Mouse (Mus musculus) midbrain, embryonic 10.5 days (tissue): Measurements from ENCODE around the gene Olfr872. TPM values are rescaled to one million over a fixed set of nuclear protein-coding genes. Genes with fewer than 3 reads are reported as not detected.
"Not testable (repeated sequence)": the region's sequence is repeated elsewhere in the genome, so short reads cannot be mapped to it uniquely, and the experiment has no call there.

Experiments
- DNase-seq: peaks from one replicate; pipeline ENCODE4 v3.0.0-alpha.2; 2017; ENCODE audit warnings: low spot score
- H3K27ac ChIP-seq: fragments of 300-500 bp; sonication (generic); replicated peaks from 2 replicates; pipeline ENCODE4 v1.5.1; 2016; ENCODE audit warnings: mild to moderate bottlenecking
- H3K27me3 ChIP-seq: fragments of 300-500 bp; sonication (generic); 2 replicates; pipeline ENCODE4 v1.6.1; 2016; ENCODE audit warnings: low read depth, mild to moderate bottlenecking; ENCODE audit not compliant: poor library complexity, severe bottlenecking
- H3K36me3 ChIP-seq: fragments of 300-500 bp; sonication (generic); 2 replicates; pipeline ENCODE4 v1.6.1; 2016; ENCODE audit warnings: mild to moderate bottlenecking, moderate library complexity
- H3K4me1 ChIP-seq: fragments of 300-500 bp; sonication (generic); 2 replicates; pipeline ENCODE4 v1.6.1; 2016
- H3K4me3 ChIP-seq: fragments of 300-500 bp; sonication (generic); 2 replicates; pipeline ENCODE4 v1.5.1; 2016; ENCODE audit warnings: mild to moderate bottlenecking, moderate library complexity
- H3K9me3 ChIP-seq: fragments of 300-500 bp; sonication (generic); replicated peaks from 2 replicates; pipeline ENCODE4 v1.6.1; 2016; ENCODE audit warnings: mild to moderate bottlenecking
- WGBS: fragments of 180-500 bp; shearing (Covaris S2); methylation state at CpG from one replicate; pipeline ENCODE4 v1.1.7; 2016; 5-methylcytosine and 5-hydroxymethylcytosine counted together
- polyA plus RNA-seq: library from polyadenylated mRNA; unstranded; fragments of >200 nt; fragmentation: Nextera tagmentation; extraction: Ambion mirVana; gene quantifications from 2 replicates; pipeline ENCODE4 v1.2.1, GENCODE M21; 2016

Gene Olfr872
- not detected in 2 replicates for polyA plus RNA-seq

- Histone ChIP-seq H3K9me3 (peaks cover 22% of the 10 kb centered on the region), H3K4me1 (no peaks in the 10 kb centered on the region), H3K27ac (no peak within 1 kb of the TSS), H3K36me3 (no peaks in the 10 kb centered on the region), H3K27me3 (no peaks in the 10 kb centered on the region), H3K4me3 (no peak within 1 kb of the TSS)
- DNase-seq = no peak
These were observed at the start of gene Olfr872 for GRCm38 (mm10) chr9:20236819-20237218. Gene Olfr872 (plus strand): TSS chr9:20237119.

GRCm38 (mm10) chr9:20202131-20202530 is 34.8 kb upstream of the Olfr872 start:
- 71% methylated on average over 1 of the region's 1 CpGs for WGBS
- Histone ChIP-seq H3K27ac (no peak overlapping the region), H3K9me3 (peaks cover 43% of the 10 kb centered on the region), H3K4me3 (no peak overlapping the region), H3K36me3 (no peaks in the 10 kb centered on the region), H3K4me1 (no peaks in the 10 kb centered on the region), H3K27me3 (no peaks in the 10 kb centered on the region)
- DNase-seq = no peak

- peaks cover 42% of the 10 kb centered on the region for H3K9me3 ChIP-seq
- not testable (repeated sequence) for DNase-seq, H3K4me3 ChIP-seq, H3K27ac ChIP-seq, H3K4me1 ChIP-seq, H3K36me3 ChIP-seq, H3K27me3 ChIP-seq
- WGBS = 89% methylated on average over 7 of the region's 7 CpGs
These were observed 33.4 kb upstream of the Olfr872 start for GRCm38 (mm10) chr9:20203413-20203984.

GRCm38 (mm10) chr9:20210812-20211211 is 26.1 kb upstream of the Olfr872 start:
- Histone ChIP-seq H3K27ac (no peak overlapping the region), H3K4me3 (no peak overlapping the region), H3K9me3 (peaks cover 17% of the 10 kb centered on the region), H3K27me3 (no peaks in the 10 kb centered on the region), H3K36me3 (no peaks in the 10 kb centered on the region), H3K4me1 (no peaks in the 10 kb centered on the region)
- 67% methylated on average over 1 of the region's 1 CpGs for WGBS
- DNase-seq = no peak

GRCm38 (mm10) chr9:20211477-20211876 is 25.4 kb upstream of the Olfr872 start:
- Histone ChIP-seq H3K27ac (no peak overlapping the region), H3K36me3 (no peaks in the 10 kb centered on the region), H3K9me3 (peaks cover 23% of the 10 kb centered on the region), H3K4me1 (no peaks in the 10 kb centered on the region), H3K27me3 (no peaks in the 10 kb centered on the region), H3K4me3 (no peak overlapping the region)
- no peak for DNase-seq
- 78% methylated on average over 2 of the region's 2 CpGs for WGBS

GRCm38 (mm10) chr9:20211907-20212306 is 25.0 kb upstream of the Olfr872 start, which contains the start of gene Olfr871:
Gene Olfr871 (plus strand): TSS chr9:20212207.
- DNase-seq = no peak
- H3K4me3 ChIP-seq = no peak within 1 kb of the TSS

GRCm38 (mm10) chr9:20237378-20237777 is 459 bp downstream of the Olfr872 start:
- H3K9me3 ChIP-seq = peaks cover 23% of the 10 kb centered on the region
- no peaks in the 10 kb centered on the region for H3K4me1 ChIP-seq
- no peak for DNase-seq
- 85% methylated on average over 2 of the region's 2 CpGs for WGBS
- no peak overlapping the region for H3K27ac ChIP-seq
- H3K36me3 ChIP-seq = no peaks in the 10 kb centered on the region
- H3K27me3 ChIP-seq = no peaks in the 10 kb centered on the region
- H3K4me3 ChIP-seq = no peak overlapping the region

More at GRCm38 (mm10) chr9:20211907-20212306, 25.0 kb upstream of the Olfr872 start, which contains the start of gene Olfr871:
- Histone ChIP-seq H3K27ac (no peak within 1 kb of the TSS), H3K36me3 (no peaks in the 10 kb centered on the region), H3K4me1 (no peaks in the 10 kb centered on the region), H3K9me3 (peaks cover 25% of the 10 kb centered on the region), H3K27me3 (no peaks in the 10 kb centered on the region)

GRCm38 (mm10) chr9:20282051-20282450 is 45.1 kb downstream of the Olfr872 start, which contains the start of gene Olfr39:
Gene Olfr39 (plus strand): TSS chr9:20282351.
- DNase-seq = no peak
- Histone ChIP-seq H3K9me3 (no peaks in the 10 kb centered on the region; the same call in 1 of the 2 replicates), H3K27me3 (no peaks in the 10 kb centered on the region), H3K27ac (no peak within 1 kb of the TSS), H3K4me1 (no peaks in the 10 kb centered on the region), H3K4me3 (no peak within 1 kb of the TSS), H3K36me3 (no peaks in the 10 kb centered on the region)
- 91% methylated on average over 1 of the region's 1 CpGs for WGBS

- WGBS = 85% methylated on average over 5 of the region's 5 CpGs
- not testable (repeated sequence) for DNase-seq, H3K4me3 ChIP-seq
These were observed 58.6 kb downstream of the Olfr872 start for GRCm38 (mm10) chr9:20295562-20295961.

GRCm38 (mm10) chr9:20298232-20298631 is 61.3 kb downstream of the Olfr872 start, which contains the start of gene Olfr873:
Gene Olfr873 (plus strand): TSS chr9:20298532.
- peaks cover 8% of the 10 kb centered on the region; the same call in 1 of the 2 replicates for H3K9me3 ChIP-seq
- H3K27ac ChIP-seq = no peak within 1 kb of the TSS
- DNase-seq = no peak
- WGBS = 78% methylated on average over 1 of the region's 1 CpGs
- H3K4me3 ChIP-seq = no peak within 1 kb of the TSS
- no peaks in the 10 kb centered on the region for H3K4me1 ChIP-seq
- H3K27me3 ChIP-seq = no peaks in the 10 kb centered on the region
- no peaks in the 10 kb centered on the region for H3K36me3 ChIP-seq

More at GRCm38 (mm10) chr9:20295562-20295961, 58.6 kb downstream of the Olfr872 start:
- H3K27ac ChIP-seq, H3K36me3 ChIP-seq, H3K4me1 ChIP-seq, H3K27me3 ChIP-seq, H3K9me3 ChIP-seq: not testable (repeated sequence)

Other genes with a start within 250 kb of the Olfr872 start
- gene Olfr866, start 209.1 kb upstream of the Olfr872 start, polyA plus RNA-seq = not detected in 2 replicates
- not detected in 2 replicates for gene Olfr867, start 179.6 kb upstream of the Olfr872 start, polyA plus RNA-seq
- not detected in 2 replicates for gene Olfr868, start 138.5 kb upstream of the Olfr872 start, polyA plus RNA-seq
- gene Olfr869, start 108.1 kb upstream of the Olfr872 start, polyA plus RNA-seq = not detected in 2 replicates
- gene Olfr870, start 63.1 kb upstream of the Olfr872 start, polyA plus RNA-seq = not detected in 2 replicates
- gene Olfr871, start 24.9 kb upstream of the Olfr872 start, polyA plus RNA-seq = not detected in 2 replicates
- gene Olfr39, start 45.2 kb downstream of the Olfr872 start, polyA plus RNA-seq = not detected in 2 replicates
- gene Olfr873, start 61.4 kb downstream of the Olfr872 start, polyA plus RNA-seq = not detected in 2 replicates
- gene Olfr18, start 99.0 kb downstream of the Olfr872 start, polyA plus RNA-seq = not detected in 2 replicates
- 29.1 and 32.1 TPM in 2 replicates for gene Zfp560, start 148.1 kb downstream of the Olfr872 start, polyA plus RNA-seq
- 20.5 and 23.3 TPM in 2 replicates for gene Zfp26, start 223.0 kb downstream of the Olfr872 start, polyA plus RNA-seq